Mouse (Mus musculus) C2C12 (cell line): ENCODE measurements around the gene Lamc1.

ENCODE experiments used
- CEBPB ChIP-seq: IDR thresholded peaks from one replicate; pipeline ENCODE4 v1.6.1; 2011; ENCODE audit warnings: low read depth, mild to moderate bottlenecking, control low read depth, moderate library complexity
- CTCF ChIP-seq: IDR thresholded peaks from one replicate; pipeline ENCODE4 v1.5.1; 2011; ENCODE audit not compliant: control insufficient read depth, insufficient read depth, insufficient read length
- FOSL1 ChIP-seq: IDR thresholded peaks from one replicate; pipeline ENCODE4 v1.8.0; 2011; ENCODE audit warnings: mild to moderate bottlenecking, low read length; ENCODE audit not compliant: poor library complexity, insufficient read depth, severe bottlenecking
- MAX ChIP-seq: IDR thresholded peaks from one replicate; pipeline ENCODE4 v1.6.1; 2011; ENCODE audit warnings: mild to moderate bottlenecking, control low read depth
- MYOD1 ChIP-seq: IDR thresholded peaks from one replicate; pipeline ENCODE4 v1.6.1; 2011; ENCODE audit warnings: low read depth; ENCODE audit not compliant: control insufficient read depth, insufficient read length
- MYOG ChIP-seq: IDR thresholded peaks from one replicate; pipeline ENCODE4 v1.6.1; 2011; ENCODE audit not compliant: control insufficient read depth, insufficient read length; ENCODE audit errors: extremely low read depth
- USF1 ChIP-seq: IDR thresholded peaks from one replicate; pipeline ENCODE4 v1.6.1; 2011; ENCODE audit warnings: low read depth, mild to moderate bottlenecking, control low read depth, moderate library complexity

DNA sequence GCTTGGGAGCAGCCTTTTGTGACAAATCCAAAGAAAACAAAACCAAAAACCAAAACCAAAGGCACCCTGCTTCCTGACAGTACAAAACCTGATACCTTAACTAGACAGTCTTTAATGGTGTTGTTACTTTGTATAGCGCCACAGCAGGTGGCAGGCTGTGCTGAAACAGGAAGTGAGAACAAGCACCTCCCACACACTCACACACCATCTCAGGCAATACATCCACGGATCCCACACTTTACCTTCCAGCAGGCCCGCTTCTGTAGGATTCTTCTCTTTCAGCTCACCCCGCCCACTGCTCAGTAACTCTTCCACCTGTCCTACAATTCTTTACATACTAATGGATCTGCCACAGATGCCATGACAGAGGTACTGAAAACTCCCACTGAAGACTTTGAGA, 44.6 kb downstream of the Lamc1 start:
- no peak for TF ChIP-seq USF1
- TF ChIP-seq CTCF: no peak
- no peak for TF ChIP-seq MAX
- TF ChIP-seq CEBPB: no peak
- no peak for TF ChIP-seq MYOG
- TF ChIP-seq FOSL1: no peak
- no peak for TF ChIP-seq MYOD1
